Mouse (Mus musculus): ENCODE results near the gene Shkbp1. TPM values are rescaled to one million over a fixed set of nuclear protein-coding genes. Genes with fewer than 3 reads are reported as not detected.

Shkbp1 gene
- polyA plus RNA-seq, 1 experiment from 2014 or later, result 22.0 TPM

- H3K9me3 ChIP-seq (ENCODE audit: control insufficient read depth, low read length), result no peaks in the 10 kb centered on the region
- H3K4me3 ChIP-seq (ENCODE audit: control insufficient read depth in 1 of 2, insufficient read depth in 1 of 2, low read depth in 1 of 2, low read length in 2 of 2), result peak within 1 kb of the TSS; percentile 37 to 41
- 1% methylated on average over 36 of the region's 36 CpGs for WGBS
- peak within 1 kb of the TSS; percentile 66 for H3K4me2 ChIP-seq (ENCODE audit: low read length)
- peaks cover 65% of the 10 kb centered on the region for H3K27me3 ChIP-seq (ENCODE audit: control insufficient read depth, insufficient read depth, low read length)
- peaks cover 7 to 35% of the 10 kb centered on the region in 2 experiments; a peak in 3 of 4 replicates for H3K4me1 ChIP-seq (ENCODE audit: control insufficient read depth in 2 of 2, insufficient read depth in 2 of 2, low read length in 2 of 2)
- no peak within 1 kb of the TSS for H3K27ac ChIP-seq (replicated peaks in 1 of 2; ENCODE audit: control insufficient read depth in 1 of 2, insufficient read depth in 1 of 2, low read depth in 2 of 2, low read length in 2 of 2)
- peaks cover 6% of the 10 kb centered on the region; the same call in 1 of the 2 replicates for H3K36me3 ChIP-seq (ENCODE audit: control insufficient read depth, insufficient read depth, low read length)
- no peak for ATAC-seq (ENCODE audit: insufficient number of reproducible peaks, insufficient read depth, low FRiP score, low read depth)
- H3K9ac ChIP-seq (ENCODE audit: low read length), result peak within 1 kb of the TSS; percentile 61
Observed at GRCm38 (mm10) chr7:27337175-27337853, 18.5 kb downstream of the Shkbp1 start, which contains the start of gene Ltbp4. Ltbp4 (minus strand) TSS chr7:27337692.

DNA sequence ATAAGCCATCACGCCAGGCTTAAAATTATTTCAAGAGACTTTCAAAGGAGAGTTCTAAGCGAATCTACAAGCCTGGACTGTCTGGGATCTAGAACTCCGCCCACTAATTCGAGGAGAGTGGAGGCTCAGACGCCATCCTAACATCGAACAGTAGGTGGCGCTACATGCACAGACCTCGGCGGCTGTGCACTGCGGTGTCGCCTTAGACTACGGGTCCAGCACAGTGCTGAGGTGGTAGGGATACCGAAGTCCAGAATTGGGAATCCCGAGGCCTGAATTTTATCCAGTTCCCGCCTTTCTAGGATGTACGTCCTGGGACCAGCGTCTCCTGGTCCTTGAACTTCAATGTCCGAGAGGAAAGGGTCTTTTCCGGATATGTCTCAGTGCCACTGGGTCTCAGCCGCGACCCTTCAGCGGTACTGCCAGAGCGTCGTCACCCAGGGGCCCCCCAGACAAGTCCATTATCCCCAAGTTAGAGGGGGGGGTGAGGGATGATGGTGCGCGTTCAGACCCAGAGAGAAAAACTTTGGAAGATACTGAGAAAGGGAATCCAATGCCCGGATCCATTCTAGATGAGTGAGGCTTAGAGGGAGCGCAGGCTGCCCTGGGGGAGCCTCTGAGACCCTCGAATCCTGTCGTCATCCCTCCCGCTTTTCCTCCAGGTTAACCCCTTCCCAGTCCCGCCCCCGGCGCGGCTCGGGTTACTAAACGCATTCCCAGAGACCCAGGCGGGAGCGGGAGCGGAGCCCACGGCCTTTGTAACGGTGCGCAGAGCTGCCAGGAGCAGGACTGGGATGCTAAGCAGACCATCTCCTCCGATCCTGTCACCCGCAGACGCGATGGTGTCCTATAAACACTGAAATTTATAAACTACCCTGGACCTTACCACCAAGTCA is 19.6 kb downstream of the Shkbp1 start:
- peak overlapping the region; percentile 66 for H3K4me2 ChIP-seq (ENCODE audit: low read length)
- H3K9ac ChIP-seq (ENCODE audit: low read length), result peak overlapping the region; percentile 47; the same call in 1 of the 2 replicates
- ATAC-seq (ENCODE audit: insufficient number of reproducible peaks, insufficient read depth, low FRiP score, low read depth), result peak; percentile 63
- no peak overlapping the region for H3K27ac ChIP-seq (replicated peaks in 1 of 2; ENCODE audit: control insufficient read depth in 1 of 2, insufficient read depth in 1 of 2, low read depth in 2 of 2, low read length in 2 of 2)
- H3K36me3 ChIP-seq (ENCODE audit: control insufficient read depth, insufficient read depth, low read length), result no peaks in the 10 kb centered on the region
- no peaks in the 10 kb centered on the region for H3K9me3 ChIP-seq (ENCODE audit: control insufficient read depth, low read length)
- under 1% methylated on average over 47 of the region's 47 CpGs for WGBS
- peaks cover 75% of the 10 kb centered on the region for H3K27me3 ChIP-seq (ENCODE audit: control insufficient read depth, insufficient read depth, low read length)
- H3K4me3 ChIP-seq (ENCODE audit: control insufficient read depth in 1 of 2, insufficient read depth in 1 of 2, low read depth in 1 of 2, low read length in 2 of 2), result peak overlapping the region; percentile 37 to 41
- H3K4me1 ChIP-seq (ENCODE audit: control insufficient read depth in 2 of 2, insufficient read depth in 2 of 2, low read length in 2 of 2), result peaks cover 9 to 41% of the 10 kb centered on the region in 2 experiments; a peak in 3 of 4 replicates

DNA sequence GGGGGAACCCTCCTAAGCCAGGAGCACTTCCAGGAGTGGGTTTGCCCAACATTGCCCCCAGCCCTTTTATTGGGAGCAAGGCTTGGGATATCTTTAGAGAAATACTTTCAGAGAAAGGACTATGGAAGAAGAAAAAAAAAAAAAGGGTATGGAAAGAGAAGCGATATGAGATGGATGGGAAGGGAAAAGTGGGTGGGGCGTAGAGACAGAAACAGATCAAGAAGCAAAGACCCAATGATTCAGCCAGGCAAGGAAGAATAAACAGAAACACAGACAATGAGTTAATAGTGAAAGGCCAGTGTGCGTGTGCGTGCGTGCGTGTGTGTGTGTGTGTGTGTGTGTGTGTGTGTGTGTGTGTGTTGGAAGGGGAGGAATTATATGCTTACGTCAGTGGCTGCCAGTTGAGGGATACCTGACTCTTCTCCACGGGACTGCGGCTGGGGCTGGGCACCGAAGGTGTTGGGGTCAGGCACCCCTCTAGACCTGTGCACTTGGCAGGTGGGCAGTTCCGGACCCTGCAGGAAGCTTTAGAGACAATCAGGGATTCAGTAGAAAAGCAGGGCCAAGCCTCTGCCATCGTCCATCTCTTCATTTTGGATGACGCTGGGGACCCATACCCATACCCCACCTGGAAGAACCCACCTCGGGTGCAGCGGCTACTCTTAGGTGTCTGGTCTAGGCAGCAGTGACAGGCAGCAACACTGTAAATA is 20.7 kb downstream of the Shkbp1 start:
- WGBS, result 51% methylated on average over 15 of the region's 15 CpGs
- Histone ChIP-seq H3K9me3 (ENCODE audit: control insufficient read depth, low read length) (no peaks in the 10 kb centered on the region), H3K4me1 (ENCODE audit: control insufficient read depth in 2 of 2, insufficient read depth in 2 of 2, low read length in 2 of 2) (peaks cover 12 to 51% of the 10 kb centered on the region in 2 experiments; a peak in 3 of 4 replicates), H3K27ac (replicated peaks in 1 of 2; ENCODE audit: control insufficient read depth in 1 of 2, insufficient read depth in 1 of 2, low read depth in 2 of 2, low read length in 2 of 2) (peak overlapping the region; percentile 19 to 82), H3K27me3 (ENCODE audit: control insufficient read depth, insufficient read depth, low read length) (peaks cover 84% of the 10 kb centered on the region), H3K4me2 (ENCODE audit: low read length) (peak overlapping the region; percentile 86), H3K9ac (ENCODE audit: low read length) (no peak overlapping the region; the same call in 1 of the 2 replicates), H3K4me3 (ENCODE audit: control insufficient read depth in 1 of 2, insufficient read depth in 1 of 2, low read depth in 1 of 2, low read length in 2 of 2) (no peak overlapping the region), H3K36me3 (ENCODE audit: control insufficient read depth, insufficient read depth, low read length) (no peaks in the 10 kb centered on the region)
- no peak for ATAC-seq (ENCODE audit: insufficient number of reproducible peaks, insufficient read depth, low FRiP score, low read depth)

DNA sequence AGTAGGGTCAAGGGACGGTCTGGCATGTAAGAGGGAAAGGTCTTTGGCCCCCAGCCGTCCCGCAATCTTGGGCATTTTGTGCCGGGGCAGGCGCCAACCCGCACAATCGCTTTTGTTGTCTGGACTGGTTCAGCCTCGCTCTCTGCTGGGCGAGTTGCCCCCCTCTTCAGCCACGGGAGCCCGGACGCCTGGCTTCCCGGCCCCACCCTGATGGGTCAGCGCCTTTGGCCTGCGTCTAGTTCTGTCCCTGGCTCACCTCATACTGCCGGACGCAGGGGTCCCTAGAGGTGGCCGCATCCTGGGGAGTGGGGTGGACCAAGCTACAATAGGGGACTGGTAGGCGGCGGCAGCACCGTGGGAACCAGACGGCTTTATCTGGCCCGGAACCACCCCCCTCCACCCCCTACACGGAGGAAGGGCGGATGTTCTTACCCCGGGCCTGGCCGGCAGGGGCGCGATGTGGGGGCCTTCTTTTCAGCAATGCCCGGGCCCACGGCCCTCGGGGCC is 21.4 kb downstream of the Shkbp1 start:
- H3K9me3 ChIP-seq (ENCODE audit: control insufficient read depth, low read length), result no peaks in the 10 kb centered on the region
- peaks cover 14 to 58% of the 10 kb centered on the region in 2 experiments; a peak in 3 of 4 replicates for H3K4me1 ChIP-seq (ENCODE audit: control insufficient read depth in 2 of 2, insufficient read depth in 2 of 2, low read length in 2 of 2)
- ATAC-seq (ENCODE audit: insufficient number of reproducible peaks, insufficient read depth, low FRiP score, low read depth), result peak; percentile 29; the same call in 1 of the 2 replicates
- WGBS, result 3% methylated on average over 32 of the region's 32 CpGs
- H3K4me3 ChIP-seq (ENCODE audit: control insufficient read depth in 1 of 2, insufficient read depth in 1 of 2, low read depth in 1 of 2, low read length in 2 of 2), result peak overlapping the region; percentile 16 to 62
- peak overlapping the region; percentile 9; the same call in 1 of the 2 replicates for H3K9ac ChIP-seq (ENCODE audit: low read length)
- peaks cover 89% of the 10 kb centered on the region for H3K27me3 ChIP-seq (ENCODE audit: control insufficient read depth, insufficient read depth, low read length)
- H3K27ac ChIP-seq (replicated peaks in 1 of 2; ENCODE audit: control insufficient read depth in 1 of 2, insufficient read depth in 1 of 2, low read depth in 2 of 2, low read length in 2 of 2), result peak overlapping the region; percentile 60 to 82
- H3K4me2 ChIP-seq (ENCODE audit: low read length), result peak overlapping the region; percentile 86
- no peaks in the 10 kb centered on the region for H3K36me3 ChIP-seq (ENCODE audit: control insufficient read depth, insufficient read depth, low read length)

- peak overlapping the region; percentile 78 for H3K9ac ChIP-seq (ENCODE audit: low read length)
- peaks cover 5% of the 10 kb centered on the region; the same call in 1 of the 2 replicates for H3K36me3 ChIP-seq (ENCODE audit: control insufficient read depth, insufficient read depth, low read length)
- H3K9me3 ChIP-seq (ENCODE audit: control insufficient read depth, low read length), result no peaks in the 10 kb centered on the region
- H3K4me1 ChIP-seq (ENCODE audit: control insufficient read depth in 2 of 2, insufficient read depth in 2 of 2, low read length in 2 of 2), result peaks cover 14 to 65% of the 10 kb centered on the region in 2 experiments; a peak in 3 of 4 replicates
- peak overlapping the region; percentile 86 for H3K4me2 ChIP-seq (ENCODE audit: low read length)
- peaks cover 93% of the 10 kb centered on the region for H3K27me3 ChIP-seq (ENCODE audit: control insufficient read depth, insufficient read depth, low read length)
- peak; percentile 2; the same call in 1 of the 2 replicates for ATAC-seq (ENCODE audit: insufficient number of reproducible peaks, insufficient read depth, low FRiP score, low read depth)
- peak overlapping the region; percentile 62 to 71 for H3K4me3 ChIP-seq (ENCODE audit: control insufficient read depth in 1 of 2, insufficient read depth in 1 of 2, low read depth in 1 of 2, low read length in 2 of 2)
- WGBS, result 1% methylated on average over 62 of the region's 77 CpGs
- H3K27ac ChIP-seq (replicated peaks in 1 of 2; ENCODE audit: control insufficient read depth in 1 of 2, insufficient read depth in 1 of 2, low read depth in 2 of 2, low read length in 2 of 2), result peak overlapping the region; percentile 71 to 82
Observed at GRCm38 (mm10) chr7:27333316-27333941, 22.4 kb downstream of the Shkbp1 start.

- H3K9me3 ChIP-seq (ENCODE audit: control insufficient read depth, low read length), result no peaks in the 10 kb centered on the region
- peak overlapping the region; percentile 62 to 71 for H3K4me3 ChIP-seq (ENCODE audit: control insufficient read depth in 1 of 2, insufficient read depth in 1 of 2, low read depth in 1 of 2, low read length in 2 of 2)
- peak overlapping the region; percentile 71 to 82 for H3K27ac ChIP-seq (replicated peaks in 1 of 2; ENCODE audit: control insufficient read depth in 1 of 2, insufficient read depth in 1 of 2, low read depth in 2 of 2, low read length in 2 of 2)
- H3K4me2 ChIP-seq (ENCODE audit: low read length), result peak overlapping the region; percentile 86
- peak overlapping the region; percentile 78 for H3K9ac ChIP-seq (ENCODE audit: low read length)
- ATAC-seq (ENCODE audit: insufficient number of reproducible peaks, insufficient read depth, low FRiP score, low read depth), result no peak
- H3K36me3 ChIP-seq (ENCODE audit: control insufficient read depth, insufficient read depth, low read length), result peaks cover 9% of the 10 kb centered on the region; the same call in 1 of the 2 replicates
- peaks cover 13 to 61% of the 10 kb centered on the region in 2 experiments; a peak in 3 of 4 replicates for H3K4me1 ChIP-seq (ENCODE audit: control insufficient read depth in 2 of 2, insufficient read depth in 2 of 2, low read length in 2 of 2)
- WGBS, result 1% methylated on average over 35 of the region's 39 CpGs
- peaks cover 93% of the 10 kb centered on the region for H3K27me3 ChIP-seq (ENCODE audit: control insufficient read depth, insufficient read depth, low read length)
Observed at GRCm38 (mm10) chr7:27332353-27333199, 23.2 kb downstream of the Shkbp1 start.

Data from heart, embryonic 14.5 days (tissue).